Mouse (Mus musculus) gastrocnemius, postnatal 36 days (tissue): ENCODE results near the gene Ssr4. TPM values are rescaled to one million over a fixed set of nuclear protein-coding genes. Genes with fewer than 3 reads are reported as not detected.

Experiments
- DNase-seq, 2 experiments: peaks; one replicate each; pipeline ENCODE4 v3.0.0; 2022
- intact Hi-C: fragments of 180-260 bp; cut with DNase I; formaldehyde crosslinking; loops from one replicate; pipeline ENCODE4 v1.15.1; 2025
- total RNA-seq, 2 experiments: library from RNA; stranded (reverse); gene quantifications; 2 replicates each; pipeline ENCODE4 v1.2.3; 2021

Ssr4 gene
- total RNA-seq, 2 experiments from 2014 or later: 69.3 to 83.2 TPM

GRCm38 (mm10) chrX:73797511-73797910 is 10.7 kb downstream of the Ssr4 start:
- no peak for DNase-seq
- intact Hi-C loops: no loop called here

- DNase-seq: peak; percentile 59 to 72
- intact Hi-C loops: loop anchor here (2.0 kb wide), 2 partner anchors 96 to 148 kb away; no protein-coding TSS in a partner anchor
Observed at GRCm38 (mm10) chrX:73798502-73798901, 11.7 kb downstream of the Ssr4 start.

GRCm38 (mm10) chrX:73805814-73806213 is 19.0 kb downstream of the Ssr4 start:
- intact Hi-C loops: no loop called here

GRCm38 (mm10) chrX:73815072-73815471 is 28.2 kb downstream of the Ssr4 start:
- intact Hi-C loops: no loop called here
- DNase-seq: no peak

More at GRCm38 (mm10) chrX:73805814-73806213, 19.0 kb downstream of the Ssr4 start:
- DNase-seq: no peak

GRCm38 (mm10) chrX:73816596-73817314 is 29.9 kb downstream of the Ssr4 start:
- DNase-seq: no peak

GRCm38 (mm10) chrX:73823747-73824146 is 36.9 kb downstream of the Ssr4 start:
- intact Hi-C loops: no loop called here
- DNase-seq: no peak

More at GRCm38 (mm10) chrX:73816596-73817314, 29.9 kb downstream of the Ssr4 start:
- intact Hi-C loops: no loop called here

GRCm38 (mm10) chrX:73824185-73825151 is 37.6 kb downstream of the Ssr4 start, which contains the start of gene Pdzd4:
Pdzd4 (minus strand) TSS chrX:73824969.
- intact Hi-C loops: no loop called here
- peak; percentile 14 to 25 for DNase-seq

GRCm38 (mm10) chrX:73835731-73836130 is 48.9 kb downstream of the Ssr4 start:
- intact Hi-C loops: no loop called here

GRCm38 (mm10) chrX:73836691-73837090 is 49.9 kb downstream of the Ssr4 start:
- intact Hi-C loops: no loop called here

More at GRCm38 (mm10) chrX:73835731-73836130, 48.9 kb downstream of the Ssr4 start:
- no peak for DNase-seq

More at GRCm38 (mm10) chrX:73836691-73837090, 49.9 kb downstream of the Ssr4 start:
- DNase-seq: no peak

Other genes with a start within 250 kb of the Ssr4 start
- not detected for gene Dusp9, start 147.6 kb upstream of the Ssr4 start, total RNA-seq
- gene Pnck, start 126.9 kb upstream of the Ssr4 start, total RNA-seq: 10 to 100 TPM in 1 of 2 experiments, 1 to 10 TPM in 1; 8.2 to 11.4 TPM
- 100 to 1,000 TPM; 105 to 106 TPM for gene Slc6a8, start 113.9 kb upstream of the Ssr4 start, total RNA-seq
- 10 to 100 TPM; 45.9 to 47.7 TPM for gene Bcap31, start 70.9 kb upstream of the Ssr4 start, total RNA-seq
- gene Abcd1, start 70.4 kb upstream of the Ssr4 start, total RNA-seq: 10 to 100 TPM; 23.0 to 25.3 TPM
- gene Plxnb3, start 29.9 kb upstream of the Ssr4 start, total RNA-seq: under 1 TPM; 0.64 TPM
- 10 to 100 TPM; 43.5 to 47.5 TPM for gene Srpk3, start 12.6 kb upstream of the Ssr4 start, total RNA-seq
- gene Idh3g, start 131 bp upstream of the Ssr4 start, total RNA-seq: 100 to 1,000 TPM; 401 to 409 TPM
- under 1 TPM; 0.56 to 0.96 TPM for gene Pdzd4, start 37.9 kb downstream of the Ssr4 start, total RNA-seq
- not detected for gene Avpr2, start 105.1 kb downstream of the Ssr4 start, total RNA-seq
- gene L1cam, start 109.1 kb downstream of the Ssr4 start, total RNA-seq: 1 to 10 TPM; 1.8 to 2.3 TPM
- gene Arhgap4, start 134.8 kb downstream of the Ssr4 start, total RNA-seq: 1 to 10 TPM in 1 of 2 experiments, under 1 TPM in 1; 0.67 to 1.0 TPM
- gene Naa10, start 134.9 kb downstream of the Ssr4 start, total RNA-seq: 10 to 100 TPM; 52.9 to 57.1 TPM
- 1 to 10 TPM; 1.8 to 2.5 TPM for gene Renbp, start 143.8 kb downstream of the Ssr4 start, total RNA-seq
- gene Hcfc1, start 179.3 kb downstream of the Ssr4 start, total RNA-seq: 10 to 100 TPM; 30.2 to 32.1 TPM
- 10 to 100 TPM; 40.0 to 41.4 TPM for gene Irak1, start 236.9 kb downstream of the Ssr4 start, total RNA-seq